ENCODE assay signal across 16 mouse cellular contexts in genomic region chr2:91130126-91130525, GRCm38 (mm10). TPM values are rescaled to one million over a fixed set of nuclear protein-coding genes. Genes with fewer than 3 reads are reported as not detected.
DNase-seq lines count a peak whose midpoint lies in the region.
"Had no signal": no experiment of that assay in that cellular context is flagged by ENCODE, and none has a peak within 500 bp of the region (broad histone marks: within the 10 kb centered on the region; RNA-seq: fewer than 3 reads in every experiment).

No protein-coding gene starts in this region.

- intact Hi-C loops in left cerebral cortex, postnatal 36 days (cut with DNase I): no loop called here

- peak; percentile 22 for DNase-seq in gastrocnemius, adult 18-20 months (ENCODE audit: low spot score)
- no peak for DNase-seq in gastrocnemius, postnatal 4 days (ENCODE audit: low spot score in 2 of 2)
- DNase-seq in ovary, adult 18-20 months (ENCODE audit: low spot score): peak; percentile 81
- DNase-seq in ovary, postnatal 10 days (ENCODE audit: low spot score): no peak
- DNase-seq in ovary, postnatal 14 days (ENCODE audit: low spot score): peak; percentile 25
- DNase-seq in left cerebral cortex, postnatal 36 days (ENCODE audit: low spot score in 2 of 2): no peak
- DNase-seq in right cerebral cortex, postnatal 4 days: no peak
- DNase-seq: cerebellum, postnatal 14 days; embryo, embryonic 11 days; kidney, adult 11 months; kidney, postnatal 36 days; layer of hippocampus, adult 9-11 months; right cerebral cortex, adult 18-20 months; spleen, adult 18-20 months; thymus, postnatal 14 days had no signal

RNA-seq across cellular contexts. Expression of gene Mybpc3, which starts 12.2 kb away (rescaled TPM):
- not detected for total RNA-seq in gastrocnemius, adult 18-20 months (2021)
- total RNA-seq in gastrocnemius, postnatal 4 days (2021): under 1 TPM; 0.22 to 0.31 TPM
- under 1 TPM; 0.41 to 0.81 TPM for total RNA-seq in left cerebral cortex, postnatal 36 days (2021)
- total RNA-seq: megakaryocyte progenitor cell, adult 5-6 weeks had no signal

RNA-seq across cellular contexts. Expression of gene Spi1, which starts 47.9 kb away (rescaled TPM):
- total RNA-seq in gastrocnemius, adult 18-20 months (2021): 1 to 10 TPM in 1 of 2 experiments, under 1 TPM in 1; 0.43 to 1.1 TPM
- 1 to 10 TPM; 5.4 to 6.6 TPM for total RNA-seq in gastrocnemius, postnatal 4 days (2021)
- 1 to 10 TPM; 4.1 to 5.5 TPM for total RNA-seq in left cerebral cortex, postnatal 36 days (2021)

RNA-seq across cellular contexts. Expression of gene Madd, which starts 53.5 kb away (rescaled TPM):
- total RNA-seq in gastrocnemius, adult 18-20 months (2021): 1 to 10 TPM; 3.1 to 3.3 TPM
- 10 to 100 TPM in 1 of 2 experiments, 1 to 10 TPM in 1; 8.9 to 11.4 TPM for total RNA-seq in gastrocnemius, postnatal 4 days (2021)
- total RNA-seq in left cerebral cortex, postnatal 36 days (2021): 100 to 1,000 TPM; 227 to 230 TPM

RNA-seq across cellular contexts. Expression of gene Slc39a13, which starts 59.9 kb away (rescaled TPM):
- 10 to 100 TPM; 16.9 to 19.9 TPM for total RNA-seq in gastrocnemius, adult 18-20 months (2021)
- 10 to 100 TPM; 40.9 to 44.9 TPM for total RNA-seq in gastrocnemius, postnatal 4 days (2021)
- total RNA-seq in left cerebral cortex, postnatal 36 days (2021): 10 to 100 TPM; 27.6 to 36.6 TPM

Comparison
In these comparisons a context has a peak if more than half of its experiments do, and no peak if none do; other contexts are left out.
1. DNase-seq: peak in gastrocnemius, adult 18-20 months (single experiment), ovary, adult 18-20 months (single experiment) and ovary, postnatal 14 days (single experiment); none in gastrocnemius, postnatal 4 days (0 of 2), ovary, postnatal 10 days (single experiment), left cerebral cortex, postnatal 36 days (0 of 2) and right cerebral cortex, postnatal 4 days (single experiment).
2. RNA of gene Madd, which starts 53.5 kb away (total RNA-seq): 227 to 230 TPM in left cerebral cortex, postnatal 36 days; 8.9 to 11.4 TPM in gastrocnemius, postnatal 4 days and 3.1 to 3.3 TPM in gastrocnemius, adult 18-20 months; every median in the first group is over 10 times any median in the second.